Mouse (Mus musculus) megakaryocyte, embryonic 14.5 days (primary cell): Measurements from ENCODE around the gene Skint6. TPM values are rescaled to one million over a fixed set of nuclear protein-coding genes. Genes with fewer than 3 reads are reported as not detected.
"Not testable (repeated sequence)": the region's sequence is repeated elsewhere in the genome, so short reads cannot be mapped to it uniquely, and the experiment has no call there.

Experiments used
- H3K27me3 ChIP-seq: replicated peaks from 2 replicates; pipeline ENCODE3; 2012; ENCODE audit warnings: inconsistent platforms
- H3K36me3 ChIP-seq: replicated peaks from 2 replicates; pipeline ENCODE3; 2012; ENCODE audit warnings: low read length, inconsistent platforms, mixed read lengths
- H3K4me1 ChIP-seq: 2 replicates; pipeline ENCODE4 v1.6.1; 2012; ENCODE audit warnings: inconsistent platforms
- H3K4me3 ChIP-seq: replicated peaks from 2 replicates; pipeline ENCODE3; 2012; ENCODE audit warnings: moderate library complexity, mild to moderate bottlenecking, inconsistent platforms
- H3K9me3 ChIP-seq: 2 replicates; pipeline ENCODE4 v1.6.1; 2012; ENCODE audit warnings: inconsistent platforms
- FLI1 ChIP-seq: IDR thresholded peaks from 2 replicates; pipeline ENCODE4 v1.6.1; 2012; ENCODE audit warnings: low read length, inconsistent platforms, mixed read lengths
- GATA1 ChIP-seq: IDR thresholded peaks from 3 replicates; pipeline ENCODE4 v1.6.1; 2012; ENCODE audit warnings: mixed read lengths, low read length, inconsistent platforms, borderline replicate concordance
- polyA plus RNA-seq: library from polyadenylated mRNA; stranded (reverse); fragments of >175 nt; gene quantifications from 2 replicates; pipeline ENCODE4 v1.2.3, GENCODE M21; 2012; ENCODE audit warnings: low replicate concordance; ENCODE audit not compliant: insufficient read depth

The Skint6 gene
- not detected in 2 replicates for polyA plus RNA-seq

- no peaks in the 10 kb centered on the region for H3K9me3 ChIP-seq
- no peak within 1 kb of the TSS for H3K4me3 ChIP-seq
- H3K27me3 ChIP-seq: no peaks in the 10 kb centered on the region
- H3K36me3 ChIP-seq: no peaks in the 10 kb centered on the region
- TF ChIP-seq FLI1 (no peak), GATA1 (no peak)
- H3K4me1 ChIP-seq: no peaks in the 10 kb centered on the region
These were observed at the start of gene Skint6 for GRCm38 (mm10) chr4:113286873-113287272. Gene Skint6, minus strand, starts transcription at chr4:113286973.

- Histone ChIP-seq H3K27me3 (no peaks in the 10 kb centered on the region), H3K4me1 (no peaks in the 10 kb centered on the region), H3K4me3 (no peak overlapping the region), H3K36me3 (no peaks in the 10 kb centered on the region), H3K9me3 (no peaks in the 10 kb centered on the region)
- TF ChIP-seq GATA1 (no peak), FLI1 (no peak)
These were observed 34.1 kb upstream of the Skint6 start for GRCm38 (mm10) chr4:113320911-113321310.

- Histone ChIP-seq H3K36me3 (no peaks in the 10 kb centered on the region), H3K4me3 (no peak overlapping the region), H3K27me3 (no peaks in the 10 kb centered on the region), H3K9me3 (no peaks in the 10 kb centered on the region), H3K4me1 (no peaks in the 10 kb centered on the region)
- TF ChIP-seq GATA1: no peak
- no peak for TF ChIP-seq FLI1
These were observed 15.2 kb upstream of the Skint6 start for GRCm38 (mm10) chr4:113301773-113302473.

GRCm38 (mm10) chr4:113263363-113264060 is 23.3 kb downstream of the Skint6 start:
- Histone ChIP-seq H3K4me3 (no peak overlapping the region), H3K9me3 (no peaks in the 10 kb centered on the region), H3K36me3 (no peaks in the 10 kb centered on the region), H3K27me3 (no peaks in the 10 kb centered on the region), H3K4me1 (no peaks in the 10 kb centered on the region)
- TF ChIP-seq FLI1 (no peak), GATA1 (no peak)

GRCm38 (mm10) chr4:113245808-113246207 is 41.0 kb downstream of the Skint6 start:
- Histone ChIP-seq H3K36me3 (no peaks in the 10 kb centered on the region), H3K4me3 (no peak overlapping the region), H3K9me3 (no peaks in the 10 kb centered on the region), H3K27me3 (no peaks in the 10 kb centered on the region), H3K4me1 (no peaks in the 10 kb centered on the region)
- TF ChIP-seq GATA1: no peak

GRCm38 (mm10) chr4:113067621-113068020 is 219.2 kb downstream of the Skint6 start:
- no peaks in the 10 kb centered on the region for H3K36me3 ChIP-seq

GRCm38 (mm10) chr4:112979160-112979559 is 307.6 kb downstream of the Skint6 start:
- not testable (repeated sequence) for H3K36me3 ChIP-seq, H3K4me1 ChIP-seq, H3K4me3 ChIP-seq, H3K27me3 ChIP-seq, H3K9me3 ChIP-seq

More at GRCm38 (mm10) chr4:113067621-113068020, 219.2 kb downstream of the Skint6 start:
- no peak for TF ChIP-seq GATA1
- TF ChIP-seq FLI1: no peak
- H3K4me1 ChIP-seq: no peaks in the 10 kb centered on the region
- no peak overlapping the region for H3K4me3 ChIP-seq
- no peaks in the 10 kb centered on the region for H3K9me3 ChIP-seq
- H3K27me3 ChIP-seq: no peaks in the 10 kb centered on the region

GRCm38 (mm10) chr4:112790646-112791045 is 496.1 kb downstream of the Skint6 start:
- Histone ChIP-seq H3K36me3 (no peaks in the 10 kb centered on the region), H3K27me3 (no peaks in the 10 kb centered on the region), H3K4me1 (no peaks in the 10 kb centered on the region), H3K4me3 (no peak overlapping the region), H3K9me3 (peaks cover 4% of the 10 kb centered on the region)
- TF ChIP-seq GATA1 (no peak), FLI1 (no peak)

GRCm38 (mm10) chr4:112774766-112775165 is 512.0 kb downstream of the Skint6 start, which contains the start of gene Skint10:
Gene Skint10, minus strand, starts transcription at chr4:112774866.
- TF ChIP-seq FLI1 (no peak), GATA1 (no peak)
- H3K4me3 ChIP-seq: no peak within 1 kb of the TSS
- H3K4me1 ChIP-seq: no peaks in the 10 kb centered on the region
- H3K36me3 ChIP-seq: no peaks in the 10 kb centered on the region
- H3K9me3 ChIP-seq: no peaks in the 10 kb centered on the region
- H3K27me3 ChIP-seq: no peaks in the 10 kb centered on the region
